Mouse (Mus musculus) left cerebral cortex, postnatal 14 days (tissue): ENCODE results near the gene Ezr. TPM values are rescaled to one million over a fixed set of nuclear protein-coding genes. Genes with fewer than 3 reads are reported as not detected.
"Not testable (repeated sequence)": the region's sequence is repeated elsewhere in the genome, so short reads cannot be mapped to it uniquely, and the experiment has no call there.

Experiments used
- DNase-seq, 2 experiments: peaks; one replicate each; pipeline ENCODE4 v3.0.0; 2021 to 2022; ENCODE audit warnings: low spot score in 2 of 2, mixed read lengths in 1 of 2
- intact Hi-C: fragments of 180-260 bp; cut with DNase I; formaldehyde crosslinking; loops from one replicate; pipeline ENCODE4 v1.15.1; 2025
- total RNA-seq, 2 experiments: library from RNA; stranded (reverse); gene quantifications; 2 replicates each; pipeline ENCODE4 v1.2.3; 2021

The Ezr gene
- total RNA-seq, 2 experiments from 2014 or later, result 43.6 to 47.9 TPM

DNA sequence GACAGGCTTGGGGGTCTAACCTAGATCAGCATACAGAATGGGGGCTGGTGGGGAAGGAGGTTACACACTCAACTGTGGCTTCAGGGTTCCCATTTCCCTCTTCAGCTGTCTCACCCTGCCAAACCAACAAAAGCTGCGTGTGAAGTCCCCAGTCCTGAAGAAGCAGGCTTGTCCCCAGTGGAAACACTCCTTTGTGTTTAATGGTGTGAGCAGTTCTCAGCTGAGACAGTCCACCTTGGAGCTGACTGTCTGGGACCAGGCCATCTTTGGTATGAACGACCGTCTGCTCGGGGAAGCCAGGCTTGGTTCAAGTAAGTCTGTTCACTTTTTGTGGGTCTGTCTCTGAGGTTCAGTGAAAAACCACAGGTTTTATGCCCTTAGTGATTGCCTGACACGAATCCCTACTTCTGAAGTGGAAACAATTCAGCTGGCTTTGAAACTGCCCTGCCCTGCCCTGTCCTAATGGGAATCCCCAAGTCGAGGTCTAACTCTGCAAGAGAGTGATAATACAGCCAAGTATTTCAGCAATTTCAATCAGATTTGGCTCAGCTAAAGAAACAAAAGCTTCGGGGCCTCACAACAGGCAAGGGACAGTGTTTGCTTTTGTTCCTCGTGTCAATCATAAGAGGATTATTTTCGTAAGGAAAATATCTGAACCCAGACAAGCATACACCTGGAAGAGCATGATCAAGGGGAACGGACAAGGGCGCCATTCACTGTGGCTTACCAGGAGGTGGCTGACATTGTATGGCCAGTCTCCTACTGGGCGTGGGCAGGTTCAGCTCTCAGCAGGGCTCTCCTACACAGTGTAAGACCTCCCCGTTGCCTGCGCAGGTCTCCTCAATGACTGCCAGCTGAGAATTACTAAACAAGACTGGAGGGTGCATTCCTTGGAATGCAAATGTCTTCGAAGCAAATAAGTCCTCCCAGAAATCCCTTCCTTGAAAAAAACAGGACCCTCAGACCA, 46.0 kb downstream of the Ezr start:
- no peak for DNase-seq
- intact Hi-C loops, result no loop called here

DNA sequence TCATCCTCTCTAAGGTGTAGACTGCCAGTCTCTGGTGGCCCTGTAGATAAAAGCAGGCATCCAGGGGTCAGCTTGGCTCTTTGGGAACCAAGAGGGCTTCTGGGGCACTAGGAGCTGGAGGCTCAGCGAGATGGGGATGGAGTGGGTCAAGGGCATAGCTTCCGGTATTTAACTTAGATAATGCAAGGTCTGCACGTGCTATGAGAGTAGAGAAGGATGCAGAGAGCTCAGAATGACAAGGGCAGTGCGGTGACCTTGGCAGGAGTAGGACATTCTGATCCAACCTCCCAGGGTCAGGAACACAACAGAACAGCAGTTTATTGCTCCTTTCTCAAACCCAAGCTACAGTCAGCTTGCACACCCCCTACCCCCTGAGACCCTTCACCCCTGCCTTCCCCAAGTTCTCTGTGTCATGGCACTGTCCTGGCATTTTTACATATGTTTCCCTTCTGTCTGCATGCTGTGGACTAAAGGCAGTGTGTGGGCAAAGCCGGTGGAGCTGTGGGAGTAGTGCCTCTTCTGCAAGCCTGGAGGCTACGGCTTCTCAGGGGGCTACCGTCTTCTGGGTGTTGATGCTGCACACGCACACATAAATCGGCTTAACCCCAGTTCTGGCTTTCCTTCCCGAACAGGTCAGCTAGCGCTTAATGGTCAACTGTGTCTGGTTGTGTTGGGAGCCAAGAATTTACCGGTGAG, 47.7 kb downstream of the Ezr start:
- intact Hi-C loops, result no loop called here
- DNase-seq, result no peak

DNA sequence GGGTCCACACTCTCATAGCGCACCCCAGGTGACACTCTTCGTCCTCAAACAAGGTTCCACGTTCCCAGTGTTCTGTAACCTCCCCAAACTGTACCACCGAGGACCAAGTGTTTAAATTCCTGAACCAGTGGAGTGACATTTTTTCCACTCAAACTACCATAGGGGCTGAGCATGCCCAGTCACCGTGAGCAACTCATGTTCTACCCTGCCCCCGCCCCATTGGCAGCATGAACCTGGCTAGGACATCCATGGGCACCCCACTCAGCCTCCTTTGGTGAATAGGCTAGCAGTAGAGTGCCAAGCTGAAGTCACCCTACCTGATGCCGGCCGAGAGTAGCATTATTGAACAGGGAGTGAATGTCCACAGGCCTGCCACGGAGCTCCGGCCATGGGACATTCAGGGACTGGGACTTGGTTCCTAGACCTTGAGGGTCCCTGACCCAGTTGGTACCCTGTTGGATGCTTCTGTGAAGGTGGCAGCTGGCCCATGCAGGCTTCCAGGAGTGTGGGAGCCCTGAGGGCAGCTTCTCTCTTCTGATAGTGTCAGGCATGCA, 49.2 kb downstream of the Ezr start:
- DNase-seq, result no peak
- intact Hi-C loops, result no loop called here

DNA sequence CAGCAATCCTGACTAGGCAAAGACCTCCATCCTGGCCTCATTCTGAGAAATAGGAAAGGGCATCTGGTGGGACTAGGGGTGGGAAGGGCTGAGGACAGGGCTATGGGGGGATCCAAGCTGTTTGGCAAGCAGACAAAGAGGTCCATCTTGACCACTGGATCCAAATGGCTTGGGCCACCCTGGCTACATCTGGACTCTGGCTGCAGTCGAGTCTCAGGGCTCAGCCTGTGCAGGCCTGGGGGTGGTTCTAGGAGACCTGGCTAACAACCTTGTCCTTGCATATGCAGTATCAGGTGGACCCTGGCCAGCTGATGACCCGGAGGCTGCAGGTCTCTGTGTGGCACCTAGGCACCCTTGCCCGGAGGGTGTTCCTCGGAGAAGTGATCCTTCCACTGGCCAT, 49.9 kb downstream of the Ezr start:
- no peak for DNase-seq
- intact Hi-C loops, result no loop called here

DNA sequence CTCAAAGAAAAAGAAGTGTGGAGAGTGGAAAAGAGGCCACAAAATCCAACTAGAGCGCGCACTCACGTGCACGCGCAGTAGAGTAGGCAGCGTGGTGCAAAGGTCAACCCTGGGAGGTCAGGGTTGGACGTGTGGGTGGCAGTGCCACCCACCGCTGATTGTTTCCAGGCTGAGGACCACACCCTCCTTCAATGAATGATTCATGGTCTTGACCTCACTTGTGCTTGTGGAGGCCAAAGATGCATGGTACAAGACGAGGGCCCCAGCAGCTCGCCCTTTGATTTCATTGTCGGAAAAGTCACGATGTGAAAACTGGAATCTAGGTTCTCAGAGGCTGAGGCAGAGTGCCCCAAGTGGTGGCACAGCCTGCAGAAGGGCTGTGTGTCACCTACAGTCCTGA, 51.0 kb downstream of the Ezr start:
- DNase-seq, result no peak
- intact Hi-C loops, result no loop called here

DNA sequence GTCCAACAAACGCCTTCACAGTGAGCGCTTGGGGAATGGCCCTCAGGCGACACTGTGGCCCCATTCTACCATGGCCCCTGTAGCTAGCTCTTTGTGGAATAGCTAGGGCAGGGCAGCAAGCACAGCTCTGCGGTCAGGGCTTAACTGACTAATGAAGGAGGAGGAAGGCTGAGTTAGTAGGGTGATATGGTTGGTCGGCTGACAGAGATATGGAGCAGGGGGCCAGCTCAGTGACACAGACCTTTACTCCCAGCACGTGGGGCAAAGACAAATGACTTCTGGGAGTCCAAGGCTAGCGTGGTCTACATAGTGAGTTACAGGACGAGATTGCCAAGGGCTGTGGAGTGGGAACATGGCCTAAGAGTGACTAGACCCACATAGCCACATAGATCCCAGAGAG, 51.5 kb downstream of the Ezr start:
- intact Hi-C loops, result no loop called here
- no peak for DNase-seq

DNA sequence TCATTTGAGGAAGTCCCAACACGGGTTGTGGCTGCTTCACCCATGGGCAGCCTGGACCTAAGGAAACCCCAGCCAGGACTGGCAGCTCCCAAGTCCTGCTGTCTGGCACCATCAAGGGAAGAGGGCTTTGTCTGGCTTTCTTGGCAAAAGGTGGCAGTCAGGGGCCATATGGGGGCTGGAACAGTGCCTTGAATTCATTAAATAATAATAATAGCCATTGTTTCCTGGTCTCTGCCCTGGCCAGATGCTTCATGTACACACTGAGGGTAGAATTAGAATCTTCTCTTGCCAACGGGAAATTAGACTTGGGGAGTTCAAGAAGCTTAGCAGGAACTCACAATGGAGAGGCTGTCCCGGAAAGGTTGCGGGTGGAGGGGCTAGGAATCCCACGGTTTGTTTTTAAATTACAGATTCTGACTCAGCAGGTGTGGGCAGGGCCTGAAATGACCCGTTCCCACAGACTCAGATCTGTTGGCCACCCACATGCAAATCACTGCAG, 53.3 kb downstream of the Ezr start:
- intact Hi-C loops, result no loop called here
- no peak for DNase-seq

- DNase-seq, result no peak
- intact Hi-C loops, result no loop called here
Observed at GRCm38 (mm10) chr17:6727996-6728610, 54.5 kb downstream of the Ezr start.

- intact Hi-C loops, DNase-seq: not testable (repeated sequence)
Observed at GRCm38 (mm10) chr17:6713944-6714343, 68.6 kb downstream of the Ezr start.

- intact Hi-C loops, DNase-seq: not testable (repeated sequence)
Observed at GRCm38 (mm10) chr17:6713483-6713882, 69.1 kb downstream of the Ezr start.

DNA sequence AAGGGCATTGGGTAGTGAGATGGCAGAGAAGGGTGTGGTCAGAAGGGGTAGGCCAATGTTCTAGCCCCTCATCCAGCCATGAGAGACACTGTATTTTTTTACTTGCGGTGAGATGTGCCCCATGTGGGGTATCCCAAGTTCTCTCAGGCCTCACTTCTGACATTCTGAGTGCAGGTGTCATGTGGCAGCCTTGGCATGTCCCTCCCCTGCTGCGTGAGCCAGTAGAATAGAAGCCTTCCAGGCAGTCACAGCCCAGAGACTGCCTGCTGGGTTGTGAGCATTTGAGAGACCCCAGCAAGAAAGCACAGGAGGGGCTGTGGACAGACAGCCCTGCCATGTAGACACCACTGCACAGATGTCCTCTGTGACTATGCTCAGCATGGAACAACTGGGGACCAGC, 74.4 kb downstream of the Ezr start:
- intact Hi-C loops, DNase-seq: not testable (repeated sequence)

GRCm38 (mm10) chr17:6707422-6707821, 75.2 kb downstream of the Ezr start:
- DNase-seq, intact Hi-C loops: not testable (repeated sequence)

- intact Hi-C loops, DNase-seq: not testable (repeated sequence)
Observed at GRCm38 (mm10) chr17:6706448-6706847, 76.1 kb downstream of the Ezr start.

GRCm38 (mm10) chr17:6703381-6704270, 79.0 kb downstream of the Ezr start:
- DNase-seq, result not testable (repeated sequence)

GRCm38 (mm10) chr17:6702625-6703221, 79.9 kb downstream of the Ezr start:
- intact Hi-C loops, DNase-seq: not testable (repeated sequence)

More at GRCm38 (mm10) chr17:6703381-6704270, 79.0 kb downstream of the Ezr start:
- intact Hi-C loops, result not testable (repeated sequence)

- intact Hi-C loops, DNase-seq: not testable (repeated sequence)
Observed at GRCm38 (mm10) chr17:6700077-6700476, 82.5 kb downstream of the Ezr start.

- intact Hi-C loops, result not testable (repeated sequence)
Observed at GRCm38 (mm10) chr17:6699502-6699901, 83.1 kb downstream of the Ezr start.

DNA sequence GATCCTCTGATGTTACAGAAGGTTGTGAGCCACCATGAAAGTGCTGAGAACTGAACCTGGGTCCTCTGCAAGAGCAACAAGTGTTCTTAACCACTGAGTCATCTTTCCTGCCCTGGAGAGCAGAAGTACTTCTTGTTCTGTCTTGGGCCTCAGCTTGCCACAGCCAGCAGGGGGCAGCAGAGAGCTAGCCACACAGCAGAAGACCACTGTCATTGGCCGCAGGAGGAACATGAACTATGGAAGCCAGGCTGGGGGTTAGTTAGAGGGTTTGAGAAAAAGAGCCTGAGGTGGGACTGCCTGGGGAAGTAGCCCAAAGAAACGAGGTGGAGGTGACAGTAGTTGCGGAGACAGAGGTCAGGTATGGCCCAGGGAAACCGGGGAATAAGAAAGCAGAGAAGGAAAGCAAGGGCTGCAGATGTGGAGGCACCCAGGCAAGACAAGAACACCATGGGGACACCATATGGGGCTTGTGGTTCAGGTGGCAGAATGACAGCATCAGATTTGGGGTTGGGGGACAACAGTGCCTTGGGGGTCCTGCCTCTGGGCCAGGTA, 85.3 kb downstream of the Ezr start:
- intact Hi-C loops, result not testable (repeated sequence)
- peak; percentile 70 to 80 for DNase-seq

More at GRCm38 (mm10) chr17:6699502-6699901, 83.1 kb downstream of the Ezr start:
- not testable (repeated sequence) for DNase-seq
